Mouse (Mus musculus): ENCODE results near the gene Exog.

DNA sequence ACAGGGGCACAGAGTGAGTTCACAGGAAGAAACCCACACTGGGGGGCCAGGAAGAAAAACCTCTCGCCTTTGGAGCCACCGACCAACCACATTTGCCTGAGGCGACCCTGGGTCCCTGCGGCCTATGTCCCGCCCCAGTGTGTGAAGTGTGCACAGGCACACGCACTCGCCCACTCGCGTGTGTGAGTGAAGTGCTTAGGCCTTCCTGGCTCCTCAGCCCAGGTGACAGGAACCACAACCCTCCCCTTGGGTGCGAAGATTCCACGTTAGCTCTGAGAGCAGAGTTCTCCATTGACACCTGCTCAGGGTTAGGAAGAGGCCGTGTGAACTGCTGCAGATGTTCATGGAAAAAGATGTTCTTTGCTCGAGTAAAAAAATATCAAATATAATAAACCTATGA, 40.1 kb downstream of the Exog start:
- TF ChIP-seq CTCF (IDR thresholded peaks at IDR 0.05; ENCODE audit: low read depth, low read length) = no peak
- TF ChIP-seq POLR2AphosphoS5 (IDR thresholded peaks at IDR 0.05; ENCODE audit: insufficient replicate concordance, low read depth, low read length) = no peak
- TF ChIP-seq GATA1 (IDR thresholded peaks at IDR 0.05; ENCODE audit: borderline replicate concordance, low read length) = no peak

All from G1E (cell line).